Mouse (Mus musculus) testis, adult 2 months (tissue): ENCODE results near the gene Sh3rf1. TPM values are rescaled to one million over a fixed set of nuclear protein-coding genes. Genes with fewer than 3 reads are reported as not detected.

Source experiments
- H3K27ac ChIP-seq: fragments of 200-500 bp; 2 replicates; pipeline ENCODE4 v1.5.1; 2012; ENCODE audit warnings: low read depth, low read length; ENCODE audit not compliant: control insufficient read depth, insufficient read depth
- H3K27me3 ChIP-seq: fragments of 200-500 bp; 2 replicates; pipeline ENCODE4 v1.6.1; 2012; ENCODE audit warnings: mild to moderate bottlenecking, low read length, moderate library complexity; ENCODE audit not compliant: control insufficient read depth, insufficient read depth
- H3K36me3 ChIP-seq: fragments of 200-500 bp; 2 replicates; pipeline ENCODE4 v1.6.1; 2012; ENCODE audit warnings: mild to moderate bottlenecking, low read length; ENCODE audit not compliant: control insufficient read depth, insufficient read depth
- H3K4me1 ChIP-seq: fragments of 200-500 bp; 2 replicates; pipeline ENCODE4 v1.6.1; 2012; ENCODE audit warnings: low read length; ENCODE audit not compliant: control insufficient read depth, insufficient read depth
- H3K4me3 ChIP-seq: fragments of 200-500 bp; 2 replicates; pipeline ENCODE4 v1.5.1; 2012; ENCODE audit warnings: low read depth, mild to moderate bottlenecking, low read length, moderate library complexity, mixed read lengths; ENCODE audit not compliant: control insufficient read depth
- CTCF ChIP-seq: fragments of 200-500 bp; IDR thresholded peaks from 2 replicates; pipeline ENCODE4 v1.5.1; 2012; ENCODE audit warnings: low read depth, mild to moderate bottlenecking, inconsistent platforms, low read length, moderate library complexity; ENCODE audit not compliant: control insufficient read depth, insufficient read depth, insufficient replicate concordance
- POLR2A ChIP-seq: fragments of 200-500 bp; IDR thresholded peaks from 2 replicates; pipeline ENCODE4 v1.6.1; 2012; ENCODE audit warnings: low read depth, mild to moderate bottlenecking, inconsistent platforms, low read length, moderate library complexity; ENCODE audit not compliant: control insufficient read depth
- polyA plus RNA-seq: library from polyadenylated mRNA; depleted of rRNA; stranded (reverse); fragments of >200 nt; gene quantifications from 2 replicates; pipeline ENCODE4 v1.2.3, GENCODE M21; 2012

Gene Sh3rf1
- polyA plus RNA-seq, 1 experiment = 2.2 TPM

GRCm38 (mm10) chr8:61207636-61208035, 16.0 kb upstream of the Sh3rf1 start:
- Histone ChIP-seq H3K36me3 (no peaks in the 10 kb centered on the region), H3K27ac (no peak overlapping the region), H3K4me1 (no peaks in the 10 kb centered on the region), H3K27me3 (no peaks in the 10 kb centered on the region), H3K4me3 (no peak overlapping the region)
- TF ChIP-seq CTCF = no peak
- TF ChIP-seq POLR2A = no peak

- Histone ChIP-seq H3K36me3 (no peaks in the 10 kb centered on the region), H3K4me1 (no peaks in the 10 kb centered on the region), H3K27me3 (no peaks in the 10 kb centered on the region), H3K4me3 (no peak overlapping the region), H3K27ac (no peak overlapping the region)
- no peak for TF ChIP-seq CTCF
- TF ChIP-seq POLR2A = no peak
Measured at GRCm38 (mm10) chr8:61208719-61209118, 15.0 kb upstream of the Sh3rf1 start.

- H3K4me1 ChIP-seq = no peaks in the 10 kb centered on the region
- H3K4me3 ChIP-seq = no peak overlapping the region
- no peak for TF ChIP-seq CTCF
- no peak for TF ChIP-seq POLR2A
- no peaks in the 10 kb centered on the region for H3K27me3 ChIP-seq
- no peak overlapping the region for H3K27ac ChIP-seq
- H3K36me3 ChIP-seq = no peaks in the 10 kb centered on the region
Measured at GRCm38 (mm10) chr8:61210836-61211235, 12.8 kb upstream of the Sh3rf1 start.

- H3K36me3 ChIP-seq = no peaks in the 10 kb centered on the region
- H3K4me3 ChIP-seq = no peak overlapping the region
- H3K27me3 ChIP-seq = no peaks in the 10 kb centered on the region
- TF ChIP-seq POLR2A (no peak), CTCF (no peak)
- H3K4me1 ChIP-seq = peaks cover 8% of the 10 kb centered on the region
- H3K27ac ChIP-seq = no peak overlapping the region
Measured at GRCm38 (mm10) chr8:61215081-61215819, 8.4 kb upstream of the Sh3rf1 start.

GRCm38 (mm10) chr8:61217017-61217416, 6.7 kb upstream of the Sh3rf1 start:
- Histone ChIP-seq H3K4me3 (no peak overlapping the region), H3K27ac (no peak overlapping the region), H3K36me3 (no peaks in the 10 kb centered on the region), H3K4me1 (peaks cover 8% of the 10 kb centered on the region), H3K27me3 (no peaks in the 10 kb centered on the region)
- TF ChIP-seq POLR2A = no peak
- no peak for TF ChIP-seq CTCF

- no peak overlapping the region for H3K27ac ChIP-seq
- no peak overlapping the region for H3K4me3 ChIP-seq
- H3K27me3 ChIP-seq = no peaks in the 10 kb centered on the region
- TF ChIP-seq CTCF = no peak
- no peak for TF ChIP-seq POLR2A
- no peaks in the 10 kb centered on the region for H3K36me3 ChIP-seq
- H3K4me1 ChIP-seq = peaks cover 8% of the 10 kb centered on the region
Measured at GRCm38 (mm10) chr8:61217426-61217825, 6.2 kb upstream of the Sh3rf1 start.

GRCm38 (mm10) chr8:61218439-61218838, 5.2 kb upstream of the Sh3rf1 start:
- H3K36me3 ChIP-seq = no peaks in the 10 kb centered on the region
- peaks cover 11% of the 10 kb centered on the region for H3K4me1 ChIP-seq
- H3K27ac ChIP-seq = no peak overlapping the region
- H3K27me3 ChIP-seq = no peaks in the 10 kb centered on the region; the same call in 1 of the 2 replicates
- TF ChIP-seq CTCF (no peak), POLR2A (no peak)
- no peak overlapping the region for H3K4me3 ChIP-seq
